Mouse (Mus musculus) cerebral cortex, adult 2 months (tissue): ENCODE results near the gene 4932438H23Rik.

ENCODE experiments used
- WGBS: fragments of 180-500 bp; shearing (Covaris S2); methylation state at CpG from one replicate; pipeline ENCODE4 v1.1.7; 2018; 5-methylcytosine and 5-hydroxymethylcytosine counted together

4932438H23Rik gene

GRCm38 (mm10) chr16:91009942-91010529 is 84.9 kb downstream of the 4932438H23Rik start:
- 1% methylated on average over 19 of the region's 19 CpGs for WGBS

DNA sequence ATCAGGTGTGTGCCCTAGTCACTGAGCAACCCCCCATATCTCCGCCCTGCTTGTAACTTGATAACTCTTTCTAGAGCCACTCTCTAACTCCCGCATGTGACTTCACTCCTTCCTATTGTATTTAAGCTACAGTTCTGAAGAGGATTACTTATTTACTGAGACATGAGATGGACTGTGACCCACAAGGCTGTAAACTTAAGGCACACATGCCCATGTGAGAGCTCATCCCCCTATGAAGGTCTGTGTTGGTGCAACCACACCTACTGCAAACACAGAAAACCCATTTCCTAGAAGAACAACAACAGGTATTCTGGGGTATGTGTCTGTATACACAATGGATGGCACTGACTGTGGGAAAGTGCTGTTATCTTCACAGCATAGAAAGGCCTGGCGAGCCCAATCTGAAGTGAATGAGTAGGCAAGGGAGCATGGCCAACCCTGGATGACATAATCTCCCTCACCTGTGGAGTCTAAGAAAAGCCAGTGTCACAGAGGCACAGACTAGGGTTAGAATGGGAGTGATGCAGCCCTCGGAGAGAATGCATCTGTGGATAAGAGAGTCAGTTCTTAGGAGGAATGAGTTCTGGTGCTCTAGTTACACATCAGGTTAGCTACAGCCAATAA is 89.9 kb downstream of the 4932438H23Rik start:
- WGBS, result 86% methylated on average over 4 of the region's 4 CpGs
